In genomic region chr19:6839615-6840474, GRCm38 (mm10) we compare ENCODE assay signal across 8 mouse cellular contexts. TPM values are rescaled to one million over a fixed set of nuclear protein-coding genes. Genes with fewer than 3 reads are reported as not detected.
A peak's percentile ranks its signal among the peaks of the same experiment; 100 is the strongest.
DNase-seq lines count a peak whose midpoint lies in the region; ATAC-seq and TF ChIP-seq lines count a peak whose summit lies in the region.

No protein-coding gene starts in this region.

- peak; percentile 63 to 65 for DNase-seq in layer of hippocampus, adult 2 months (ENCODE audit: low spot score in 2 of 2)
- no peak for DNase-seq in layer of hippocampus, postnatal 10 days (ENCODE audit: low spot score in 2 of 2)
- DNase-seq in adrenal gland, postnatal 14 days = peak; percentile 60
- DNase-seq in gastrocnemius, postnatal 25 days = no peak

- peaks cover 93% of the 10 kb centered on the region for H3K27me3 ChIP-seq in forebrain, embryonic 12.5 days
- no peaks in the 10 kb centered on the region for H3K27me3 ChIP-seq in intestine, postnatal 0 days (replicated peaks; ENCODE audit: control insufficient read depth, insufficient read depth, low read length)
- H3K27me3 ChIP-seq in liver, embryonic 15.5 days = peaks cover 41% of the 10 kb centered on the region
- no peaks in the 10 kb centered on the region; the same call in 1 of the 2 replicates for H3K27me3 ChIP-seq in neural tube, embryonic 14.5 days (ENCODE audit: control insufficient read depth, insufficient read depth, low read length)

- H3K36me3 ChIP-seq in forebrain, embryonic 12.5 days (replicated peaks) = no peaks in the 10 kb centered on the region
- H3K36me3 ChIP-seq in intestine, postnatal 0 days (ENCODE audit: control insufficient read depth, insufficient read depth) = peaks cover 22% of the 10 kb centered on the region
- no peaks in the 10 kb centered on the region; the same call in 1 of the 2 replicates for H3K36me3 ChIP-seq in liver, embryonic 15.5 days (replicated peaks)
- H3K36me3 ChIP-seq in neural tube, embryonic 14.5 days (ENCODE audit: control insufficient read depth, insufficient read depth, low read length) = no peaks in the 10 kb centered on the region

- no peaks in the 10 kb centered on the region for H3K9me3 ChIP-seq in forebrain, embryonic 12.5 days
- no peaks in the 10 kb centered on the region for H3K9me3 ChIP-seq in intestine, postnatal 0 days (ENCODE audit: control insufficient read depth)
- H3K9me3 ChIP-seq in liver, embryonic 15.5 days (replicated peaks) = no peaks in the 10 kb centered on the region
- H3K9me3 ChIP-seq in neural tube, embryonic 14.5 days (ENCODE audit: control insufficient read depth, low read length) = no peaks in the 10 kb centered on the region

- peaks cover 23% of the 10 kb centered on the region for H3K4me1 ChIP-seq in forebrain, embryonic 12.5 days
- no peaks in the 10 kb centered on the region for H3K4me1 ChIP-seq in intestine, postnatal 0 days (replicated peaks; ENCODE audit: control insufficient read depth, insufficient read depth, low read length)
- H3K4me1 ChIP-seq in liver, embryonic 15.5 days (replicated peaks) = peaks cover 22% of the 10 kb centered on the region
- H3K4me1 ChIP-seq in neural tube, embryonic 14.5 days (ENCODE audit: control insufficient read depth, insufficient read depth, low read length) = peaks cover 16% of the 10 kb centered on the region

- peak overlapping the region; percentile 93 for H3K4me3 ChIP-seq in layer of hippocampus, adult 2 months
- peak overlapping the region; percentile 63 for H3K4me3 ChIP-seq in forebrain, embryonic 12.5 days (replicated peaks)
- H3K4me3 ChIP-seq in intestine, postnatal 0 days (ENCODE audit: low read depth, low read length) = peak overlapping the region; percentile 68
- peak overlapping the region; percentile 66 for H3K4me3 ChIP-seq in liver, embryonic 15.5 days (replicated peaks)
- H3K4me3 ChIP-seq in neural tube, embryonic 14.5 days (ENCODE audit: low read depth, low read length) = peak overlapping the region; percentile 48

- peak overlapping the region; percentile 97 for H3K27ac ChIP-seq in layer of hippocampus, adult 2 months
- no peak overlapping the region for H3K27ac ChIP-seq in forebrain, embryonic 12.5 days
- peak overlapping the region; percentile 46 for H3K27ac ChIP-seq in intestine, postnatal 0 days (ENCODE audit: low read depth, low read length)
- no peak overlapping the region for H3K27ac ChIP-seq in liver, embryonic 15.5 days (replicated peaks)
- H3K27ac ChIP-seq in neural tube, embryonic 14.5 days (ENCODE audit: low read depth, low read length) = peak overlapping the region; percentile 18; the same call in 1 of the 2 replicates

- ATAC-seq in forebrain, embryonic 12.5 days (ENCODE audit: low FRiP score) = peak; percentile 52
- peak; percentile 42 for ATAC-seq in intestine, postnatal 0 days
- peak; percentile 28 for ATAC-seq in liver, embryonic 15.5 days (ENCODE audit: insufficient read depth)
- ATAC-seq in neural tube, embryonic 14.5 days (ENCODE audit: low read depth) = peak; percentile 33

- peak overlapping the region; percentile 74 for H3K9ac ChIP-seq in forebrain, embryonic 12.5 days
- peak overlapping the region; percentile 67 for H3K9ac ChIP-seq in intestine, postnatal 0 days (ENCODE audit: low read depth, low read length)
- peak overlapping the region; percentile 63 for H3K9ac ChIP-seq in liver, embryonic 15.5 days
- H3K9ac ChIP-seq in neural tube, embryonic 14.5 days (replicated peaks; ENCODE audit: low read depth, low read length) = peak overlapping the region; percentile 70

- peak overlapping the region; percentile 100 for H3K4me2 ChIP-seq in forebrain, embryonic 12.5 days
- H3K4me2 ChIP-seq in intestine, postnatal 0 days (replicated peaks; ENCODE audit: low read depth) = peak overlapping the region; percentile 98
- peak overlapping the region; percentile 94 for H3K4me2 ChIP-seq in liver, embryonic 15.5 days
- peak overlapping the region; percentile 98 for H3K4me2 ChIP-seq in neural tube, embryonic 14.5 days (ENCODE audit: low read depth, low read length)

- WGBS in forebrain, embryonic 12.5 days = under 1% methylated on average over 43 of the region's 46 CpGs
- 5% methylated on average over 44 of the region's 46 CpGs for WGBS in intestine, postnatal 0 days
- 6% methylated on average over 46 of the region's 46 CpGs for WGBS in liver, embryonic 15.5 days (ENCODE audit: insufficient replicate concordance)
- 2% methylated on average over 45 of the region's 46 CpGs for WGBS in neural tube, embryonic 14.5 days

- no peak for TF ChIP-seq CTCF in layer of hippocampus, adult 2 months (conservative IDR thresholded peaks at IDR 0.05)
- peak; percentile 3 for TF ChIP-seq CTCF in intestine, postnatal 0 days (IDR thresholded peaks at IDR 0.05; ENCODE audit: low read depth)

RNA-seq across cellular contexts. Expression of gene Rps6ka4, which starts 0.6 kb away (rescaled TPM):
- 10 to 100 TPM; 38.3 to 39.1 TPM for total RNA-seq in layer of hippocampus, adult 2 months (2021)
- total RNA-seq in layer of hippocampus, postnatal 10 days (2021) = 10 to 100 TPM; 28.1 to 31.9 TPM
- total RNA-seq in adrenal gland, postnatal 14 days (2021) = 21.4 and 21.7 TPM in 2 replicates
- polyA plus RNA-seq in forebrain, embryonic 12.5 days (2016; fragmentation: Nextera tagmentation; extraction: Ambion mirVana) = 6.2 and 8.2 TPM in 2 replicates
- 15.7 and 16.7 TPM in 2 replicates for polyA plus RNA-seq in intestine, postnatal 0 days (2015; fragmentation: Nextera tagmentation; extraction: Ambion mirVana)
- 6.3 TPM in 2 replicates for polyA plus RNA-seq in liver, embryonic 15.5 days (2015; fragmentation: Nextera tagmentation; extraction: Ambion mirVana)
- polyA plus RNA-seq in neural tube, embryonic 14.5 days (2014; fragmentation: Nextera tagmentation; extraction: Ambion mirVana) = 9.6 and 10.4 TPM in 2 replicates
- total RNA-seq in gastrocnemius, postnatal 25 days (2021) = 1 to 10 TPM; 6.7 to 7.2 TPM

RNA-seq across cellular contexts. Expression of gene Ccdc88b, which starts 18.2 kb away (rescaled TPM):
- total RNA-seq in layer of hippocampus, adult 2 months (2021) = 10 to 100 TPM; 14.6 to 15.7 TPM
- total RNA-seq in layer of hippocampus, postnatal 10 days (2021) = 1 to 10 TPM; 2.9 to 4.2 TPM
- total RNA-seq in adrenal gland, postnatal 14 days (2021) = 2.4 and 4.7 TPM in 2 replicates
- 0.43 and 1.1 TPM in 2 replicates for polyA plus RNA-seq in forebrain, embryonic 12.5 days (2016; fragmentation: Nextera tagmentation; extraction: Ambion mirVana)
- polyA plus RNA-seq in intestine, postnatal 0 days (2015; fragmentation: Nextera tagmentation; extraction: Ambion mirVana) = 1.4 and 1.7 TPM in 2 replicates
- 2.5 and 2.8 TPM in 2 replicates for polyA plus RNA-seq in liver, embryonic 15.5 days (2015; fragmentation: Nextera tagmentation; extraction: Ambion mirVana)
- 0.32 TPM in 2 replicates for polyA plus RNA-seq in neural tube, embryonic 14.5 days (2014; fragmentation: Nextera tagmentation; extraction: Ambion mirVana)
- under 1 TPM; 0.40 to 0.41 TPM for total RNA-seq in gastrocnemius, postnatal 25 days (2021)

Comparison
In these comparisons a context has a peak if more than half of its experiments do, and no peak if none do; other contexts are left out.
1. DNase-seq: peak in layer of hippocampus, adult 2 months (2 of 2) and adrenal gland, postnatal 14 days (single experiment); none in layer of hippocampus, postnatal 10 days (0 of 2) and gastrocnemius, postnatal 25 days (single experiment).
2. H3K27ac ChIP-seq: peak in layer of hippocampus, adult 2 months (single experiment), intestine, postnatal 0 days (single experiment) and neural tube, embryonic 14.5 days (single experiment); none in forebrain, embryonic 12.5 days (single experiment) and liver, embryonic 15.5 days (single experiment).
3. Peak in every context shown above with its lines, with median percentiles within 50 percentile points of each other: H3K4me3 ChIP-seq, ATAC-seq, H3K4me2 ChIP-seq and H3K9ac ChIP-seq.